Mouse (Mus musculus) 3T3-L1 (cell line): ENCODE results near the gene 4930548H24Rik.
A peak's percentile ranks its signal among the peaks of the same experiment; 100 is the strongest.
"Not testable (repeated sequence)": the region's sequence is repeated elsewhere in the genome, so short reads cannot be mapped to it uniquely, and the experiment has no call there.

Source experiments
- DNase-seq: peaks from one replicate; pipeline ENCODE4 v3.0.0-alpha.2; 2015; ENCODE audit warnings: low read depth, low spot score

The 4930548H24Rik gene

GRCm38 (mm10) chr5:31485440-31485839, at the start of gene 4930548H24Rik:
Gene 4930548H24Rik, plus strand, starts transcription at chr5:31485740.
- no peak for DNase-seq

- no peak for DNase-seq
Measured at GRCm38 (mm10) chr5:31451336-31451735, 34.2 kb upstream of the 4930548H24Rik start.

- peak; percentile 99 for DNase-seq
Measured at GRCm38 (mm10) chr5:31451878-31452561, 33.5 kb upstream of the 4930548H24Rik start, which contains the start of gene Zfp512. Gene Zfp512, plus strand, starts transcription at chr5:31452431.

- no peak for DNase-seq
Measured at GRCm38 (mm10) chr5:31452562-31452878, 33.0 kb upstream of the 4930548H24Rik start.

GRCm38 (mm10) chr5:31452886-31453410, 32.6 kb upstream of the 4930548H24Rik start:
- DNase-seq = peak; percentile 38

GRCm38 (mm10) chr5:31467798-31468197, 17.7 kb upstream of the 4930548H24Rik start:
- no peak for DNase-seq

- DNase-seq = no peak
Measured at GRCm38 (mm10) chr5:31469711-31470110, 15.8 kb upstream of the 4930548H24Rik start.

GRCm38 (mm10) chr5:31470334-31470733, 15.2 kb upstream of the 4930548H24Rik start:
- peak; percentile 72 for DNase-seq

- no peak for DNase-seq
Measured at GRCm38 (mm10) chr5:31480536-31480935, 5.0 kb upstream of the 4930548H24Rik start.

- no peak for DNase-seq
Measured at GRCm38 (mm10) chr5:31487889-31488288, 2.3 kb downstream of the 4930548H24Rik start.

GRCm38 (mm10) chr5:31489116-31489769, 3.7 kb downstream of the 4930548H24Rik start:
- no peak for DNase-seq

GRCm38 (mm10) chr5:31492031-31492430, 6.5 kb downstream of the 4930548H24Rik start:
- DNase-seq = no peak

GRCm38 (mm10) chr5:31494513-31495297, 9.2 kb downstream of the 4930548H24Rik start, which contains the start of gene Gpn1:
Gene Gpn1, plus strand, starts transcription at chr5:31494741.
- DNase-seq = peak; percentile 96

- DNase-seq = no peak
Measured at GRCm38 (mm10) chr5:31504843-31505242, 19.3 kb downstream of the 4930548H24Rik start.

- no peak for DNase-seq
Measured at GRCm38 (mm10) chr5:31512481-31512880, 26.9 kb downstream of the 4930548H24Rik start.

GRCm38 (mm10) chr5:31520556-31520955, 35.0 kb downstream of the 4930548H24Rik start:
- no peak for DNase-seq

GRCm38 (mm10) chr5:31526354-31527116, 41.0 kb downstream of the 4930548H24Rik start, which contains the start of gene Slc4a1ap:
Gene Slc4a1ap, plus strand, starts transcription at chr5:31526995.
- DNase-seq = peak; percentile 79

GRCm38 (mm10) chr5:31527117-31527680, 41.7 kb downstream of the 4930548H24Rik start:
- DNase-seq = peak; percentile 8

GRCm38 (mm10) chr5:31527707-31528106, 42.2 kb downstream of the 4930548H24Rik start, which contains the start of gene Supt7l:
Gene Supt7l, minus strand, starts transcription at chr5:31527807.
- not testable (repeated sequence) for DNase-seq

- peak; percentile 50 for DNase-seq
Measured at GRCm38 (mm10) chr5:31528560-31528959, 43.0 kb downstream of the 4930548H24Rik start.

GRCm38 (mm10) chr5:31535228-31535627, 49.7 kb downstream of the 4930548H24Rik start:
- DNase-seq = peak; percentile 30
